Mouse (Mus musculus) myocyte (in vitro differentiated cells): Measurements from ENCODE around the gene Cald1. TPM values are rescaled to one million over a fixed set of nuclear protein-coding genes. Genes with fewer than 3 reads are reported as not detected.

Experiments
- H3K27me3 ChIP-seq: one replicate; pipeline ENCODE4 v1.6.1; 2011; ENCODE audit not compliant: control insufficient read depth, insufficient read depth, insufficient read length
- H3K36me3 ChIP-seq: one replicate; pipeline ENCODE4 v1.6.1; 2011; ENCODE audit not compliant: control insufficient read depth, insufficient read depth
- H3K4me2 ChIP-seq: one replicate; pipeline ENCODE4 v1.6.1; 2011; ENCODE audit warnings: low read depth, control low read depth
- H3K4me3 ChIP-seq: one replicate; pipeline ENCODE4 v1.5.1; 2011; ENCODE audit warnings: mild to moderate bottlenecking, control low read depth, moderate library complexity
- H3K79me2 ChIP-seq: one replicate; pipeline ENCODE4 v1.6.1; 2011; ENCODE audit not compliant: control insufficient read depth, insufficient read depth
- H3ac ChIP-seq: one replicate; pipeline ENCODE4 v1.6.1; 2011; ENCODE audit not compliant: control insufficient read depth, insufficient read length
- CEBPB ChIP-seq: IDR thresholded peaks from 2 replicates; pipeline ENCODE4 v1.6.1; 2011; ENCODE audit warnings: mild to moderate bottlenecking, moderate library complexity; ENCODE audit not compliant: poor library complexity, insufficient read depth, severe bottlenecking
- E2F4 ChIP-seq: IDR thresholded peaks from one replicate; pipeline ENCODE4 v1.6.1; 2011; ENCODE audit warnings: mild to moderate bottlenecking, control low read depth, moderate library complexity; ENCODE audit not compliant: insufficient read depth
- MAX ChIP-seq: IDR thresholded peaks from one replicate; pipeline ENCODE4 v1.6.1; 2011; ENCODE audit warnings: low read depth, mild to moderate bottlenecking, control low read depth
- MYOD1 ChIP-seq, 3 experiments: IDR thresholded peaks; one replicate each; pipeline ENCODE4 v1.6.1; 2011; ENCODE audit warnings: control low read depth in 2 of 3, low read depth in 2 of 3, mild to moderate bottlenecking in 2 of 3, moderate library complexity in 1 of 3; ENCODE audit not compliant: insufficient read length in 2 of 3, control insufficient read depth in 1 of 3
- MYOG ChIP-seq, 3 experiments: IDR thresholded peaks; one replicate each; pipeline ENCODE4 v1.6.1; 2011; ENCODE audit warnings: control low read depth in 2 of 3, low read depth in 2 of 3, mild to moderate bottlenecking in 2 of 3; ENCODE audit not compliant: insufficient read length in 2 of 3, control insufficient read depth in 1 of 3, insufficient read depth in 1 of 3
- POLR2A ChIP-seq: IDR thresholded peaks from one replicate; pipeline ENCODE4 v1.6.1; 2011; ENCODE audit warnings: low read depth, mild to moderate bottlenecking, control low read depth, moderate library complexity; ENCODE audit not compliant: insufficient read length
- POLR2AphosphoS2 ChIP-seq: IDR thresholded peaks from one replicate; pipeline ENCODE4 v1.6.1; 2011; ENCODE audit warnings: low read depth, control low read depth; ENCODE audit not compliant: insufficient read length
- REST ChIP-seq: IDR thresholded peaks from one replicate; pipeline ENCODE4 v1.6.1; 2011; ENCODE audit warnings: mild to moderate bottlenecking, control low read depth, moderate library complexity; ENCODE audit not compliant: insufficient read depth, insufficient read length
- SRF ChIP-seq: IDR thresholded peaks from one replicate; pipeline ENCODE4 v1.6.1; 2011; ENCODE audit warnings: low read depth; ENCODE audit not compliant: control insufficient read depth, insufficient read length
- TCF12 ChIP-seq: IDR thresholded peaks from one replicate; pipeline ENCODE4 v1.6.1; 2011; ENCODE audit warnings: mild to moderate bottlenecking, control low read depth; ENCODE audit not compliant: poor library complexity, insufficient read depth, severe bottlenecking
- TCF3 ChIP-seq: IDR thresholded peaks from one replicate; pipeline ENCODE4 v1.6.1; 2011; ENCODE audit warnings: low read depth, control low read depth; ENCODE audit not compliant: insufficient read length
- USF1 ChIP-seq: IDR thresholded peaks from one replicate; pipeline ENCODE4 v1.6.1; 2011; ENCODE audit warnings: low read depth, mild to moderate bottlenecking, control low read depth, moderate library complexity
- polyA plus RNA-seq: library from polyadenylated mRNA; unstranded; fragments of >200 nt; fragmentation: generic; extraction: Trizol; gene quantifications from one replicate; pipeline ENCODE4 v1.2.1, GENCODE M21; 2012; ENCODE audit warnings: missing spikeins

Cald1 gene
- polyA plus RNA-seq, 1 experiment, result 88.1 TPM

- Histone ChIP-seq H3K4me3 (peak within 1 kb of the TSS; percentile 44), H3ac (peak within 1 kb of the TSS; percentile 49), H3K4me2 (peak within 1 kb of the TSS; percentile 91), H3K27me3 (no peaks in the 10 kb centered on the region), H3K36me3 (peaks cover 9% of the 10 kb centered on the region), H3K79me2 (no peaks in the 10 kb centered on the region)
- TF ChIP-seq MYOG (IDR thresholded peaks at IDR 0.05; ENCODE audit: control insufficient read depth in 1 of 3, insufficient read depth in 1 of 3, insufficient read length in 2 of 3, low read depth in 2 of 3) (peak in 2 of 3 experiments; percentile 70 to 74), POLR2AphosphoS2 (peak; percentile 69), SRF (no peak), MYOD1 (IDR thresholded peaks at IDR 0.05; ENCODE audit: control insufficient read depth in 1 of 3, insufficient read length in 2 of 3, low read depth in 2 of 3) (peak; percentile 13 to 45 (median 39)), POLR2A (peak; percentile 77), USF1 (no peak)
Measured at GRCm38 (mm10) chr6:34780231-34780942, 182.1 kb downstream of the Cald1 start, which contains the start of gene Agbl3. Gene Agbl3 (plus strand): TSS chr6:34780432.

GRCm38 (mm10) chr6:34780943-34781289, 182.6 kb downstream of the Cald1 start:
- Histone ChIP-seq H3K36me3 (peaks cover 11% of the 10 kb centered on the region), H3K4me3 (peak overlapping the region; percentile 44), H3ac (peak overlapping the region; percentile 49), H3K79me2 (no peaks in the 10 kb centered on the region), H3K27me3 (no peaks in the 10 kb centered on the region), H3K4me2 (peak overlapping the region; percentile 91)
- no peak for TF ChIP-seq MYOG (IDR thresholded peaks at IDR 0.05; ENCODE audit: control insufficient read depth in 1 of 3, insufficient read depth in 1 of 3, insufficient read length in 2 of 3, low read depth in 2 of 3)
- TF ChIP-seq MYOD1 (IDR thresholded peaks at IDR 0.05; ENCODE audit: control insufficient read depth in 1 of 3, insufficient read length in 2 of 3, low read depth in 2 of 3), result no peak
- TF ChIP-seq E2F4, result no peak
- peak; percentile 65 for TF ChIP-seq POLR2AphosphoS2
- TF ChIP-seq REST, result no peak
- no peak for TF ChIP-seq MAX

- peak overlapping the region; percentile 64 for H3K4me2 ChIP-seq
- TF ChIP-seq TCF3 (no peak), CEBPB (peak; percentile 93)
- no peaks in the 10 kb centered on the region for H3K79me2 ChIP-seq
- H3K36me3 ChIP-seq, result peaks cover 10% of the 10 kb centered on the region
- H3ac ChIP-seq, result no peak overlapping the region
- no peak overlapping the region for H3K4me3 ChIP-seq
- no peaks in the 10 kb centered on the region for H3K27me3 ChIP-seq
Measured at GRCm38 (mm10) chr6:34782493-34782892, 184.2 kb downstream of the Cald1 start.

GRCm38 (mm10) chr6:34796881-34797280, 198.6 kb downstream of the Cald1 start:
- peak overlapping the region; percentile 74 for H3K4me2 ChIP-seq
- no peak overlapping the region for H3K4me3 ChIP-seq
- no peaks in the 10 kb centered on the region for H3K36me3 ChIP-seq
- H3ac ChIP-seq, result no peak overlapping the region
- H3K27me3 ChIP-seq, result no peaks in the 10 kb centered on the region
- TF ChIP-seq CEBPB (0 out of 2 replicates have a peak, but pooled peaks have one; percentile 39), REST (no peak)
- H3K79me2 ChIP-seq, result no peaks in the 10 kb centered on the region

GRCm38 (mm10) chr6:34797887-34798286, 199.6 kb downstream of the Cald1 start:
- H3K36me3 ChIP-seq, result no peaks in the 10 kb centered on the region
- TF ChIP-seq CEBPB (peak; percentile 87), MYOD1 (IDR thresholded peaks at IDR 0.05; ENCODE audit: control insufficient read depth in 1 of 3, insufficient read length in 2 of 3, low read depth in 2 of 3) (no peak), POLR2AphosphoS2 (no peak)
- no peaks in the 10 kb centered on the region for H3K27me3 ChIP-seq
- H3K4me2 ChIP-seq, result peak overlapping the region; percentile 74
- H3K4me3 ChIP-seq, result no peak overlapping the region
- H3K79me2 ChIP-seq, result no peaks in the 10 kb centered on the region
- no peak overlapping the region for H3ac ChIP-seq

GRCm38 (mm10) chr6:34805582-34805981, 207.3 kb downstream of the Cald1 start:
- no peak overlapping the region for H3ac ChIP-seq
- TF ChIP-seq REST (no peak), MAX (no peak), SRF (no peak), TCF3 (no peak), USF1 (no peak), MYOD1 (IDR thresholded peaks at IDR 0.05; ENCODE audit: control insufficient read depth in 1 of 3, insufficient read length in 2 of 3, low read depth in 2 of 3) (no peak), E2F4 (no peak), TCF12 (no peak), POLR2AphosphoS2 (no peak), CEBPB (no peak), POLR2A (no peak), MYOG (IDR thresholded peaks at IDR 0.05; ENCODE audit: control insufficient read depth in 1 of 3, insufficient read depth in 1 of 3, insufficient read length in 2 of 3, low read depth in 2 of 3) (no peak)

More at GRCm38 (mm10) chr6:34805582-34805981, 207.3 kb downstream of the Cald1 start:
- H3K79me2 ChIP-seq, result no peaks in the 10 kb centered on the region
- no peak overlapping the region for H3K4me3 ChIP-seq
- H3K36me3 ChIP-seq, result no peaks in the 10 kb centered on the region
- H3K4me2 ChIP-seq, result no peak overlapping the region
- H3K27me3 ChIP-seq, result no peaks in the 10 kb centered on the region
